Mouse (Mus musculus) layer of hippocampus, postnatal 10 days (tissue): ENCODE data around the gene Grm2. TPM values are rescaled to one million over a fixed set of nuclear protein-coding genes. Genes with fewer than 3 reads are reported as not detected.

ENCODE experiments used
- DNase-seq, 2 experiments: peaks; one replicate each; pipeline ENCODE4 v3.0.0; 2021; ENCODE audit warnings: low spot score in 2 of 2
- long read RNA-seq: library from polyadenylated mRNA; stranded (forward); transcript quantifications from one replicate; pipeline ENCODE4 v2.0.0, GENCODE M21; 2023
- total RNA-seq, 2 experiments: library from RNA; stranded (reverse); gene quantifications; 2 replicates each; pipeline ENCODE4 v1.2.3; 2021

The Grm2 gene
- 10 to 100 TPM; 37.1 to 38.3 TPM for total RNA-seq
- long read RNA-seq, full-length matches to known transcripts, result 1 of 10 reads
- long read RNA-seq, partial matches to known transcripts, result 2 of 10 reads
- long read RNA-seq, other reads (novel, unspliced or antisense), result 7 of 10 reads

GRCm38 (mm10) chr9:106655884-106656720 is at the start of gene Grm2:
Gene Grm2, minus strand, starts transcription at chr9:106656082.
- DNase-seq, result peak; percentile 58 to 63

GRCm38 (mm10) chr9:106692973-106693481 is 37.1 kb upstream of the Grm2 start:
- peak; percentile 28 to 47 for DNase-seq

- no peak for DNase-seq
Observed at GRCm38 (mm10) chr9:106688834-106689233, 33.0 kb upstream of the Grm2 start.

- peak; percentile 75 to 78 for DNase-seq
Observed at GRCm38 (mm10) chr9:106686983-106687650, 31.2 kb upstream of the Grm2 start.

- DNase-seq, result peak; percentile 71 to 84
Observed at GRCm38 (mm10) chr9:106685249-106686101, 29.6 kb upstream of the Grm2 start, which contains the start of gene Tex264. Gene Tex264, minus strand, starts transcription at chr9:106685927.

GRCm38 (mm10) chr9:106684918-106685248 is 29.0 kb upstream of the Grm2 start:
- DNase-seq, result peak in 1 of 2 experiments; percentile 9

- no peak for DNase-seq
Observed at GRCm38 (mm10) chr9:106684093-106684872, 28.4 kb upstream of the Grm2 start.

- no peak for DNase-seq
Observed at GRCm38 (mm10) chr9:106681026-106681425, 25.1 kb upstream of the Grm2 start.

GRCm38 (mm10) chr9:106678242-106678641 is 22.4 kb upstream of the Grm2 start:
- no peak for DNase-seq

- no peak for DNase-seq
Observed at GRCm38 (mm10) chr9:106677702-106678101, 21.8 kb upstream of the Grm2 start.

- no peak for DNase-seq
Observed at GRCm38 (mm10) chr9:106676571-106676970, 20.7 kb upstream of the Grm2 start.

- DNase-seq, result no peak
Observed at GRCm38 (mm10) chr9:106675965-106676364, 20.1 kb upstream of the Grm2 start.

GRCm38 (mm10) chr9:106675480-106675879 is 19.6 kb upstream of the Grm2 start:
- peak; percentile 85 to 86 for DNase-seq

GRCm38 (mm10) chr9:106673860-106674259 is 18.0 kb upstream of the Grm2 start:
- no peak for DNase-seq

GRCm38 (mm10) chr9:106664856-106665255 is 9.0 kb upstream of the Grm2 start:
- DNase-seq, result no peak

GRCm38 (mm10) chr9:106664433-106664832 is 8.6 kb upstream of the Grm2 start:
- DNase-seq, result peak; percentile 38 to 60

GRCm38 (mm10) chr9:106663200-106663599 is 7.3 kb upstream of the Grm2 start:
- DNase-seq, result no peak

GRCm38 (mm10) chr9:106659935-106660334 is 4.1 kb upstream of the Grm2 start:
- no peak for DNase-seq

GRCm38 (mm10) chr9:106659441-106659840 is 3.6 kb upstream of the Grm2 start:
- no peak for DNase-seq

- DNase-seq, result no peak
Observed at GRCm38 (mm10) chr9:106657592-106657991, 1.7 kb upstream of the Grm2 start.
